Mouse (Mus musculus) B cell, adult 2 months (primary cell): ENCODE results near the gene Kif26b.

Experiments used
- DNase-seq, 2 experiments: peaks; one replicate each; pipeline ENCODE4 v3.0.0; 2022

The Kif26b gene

DNA sequence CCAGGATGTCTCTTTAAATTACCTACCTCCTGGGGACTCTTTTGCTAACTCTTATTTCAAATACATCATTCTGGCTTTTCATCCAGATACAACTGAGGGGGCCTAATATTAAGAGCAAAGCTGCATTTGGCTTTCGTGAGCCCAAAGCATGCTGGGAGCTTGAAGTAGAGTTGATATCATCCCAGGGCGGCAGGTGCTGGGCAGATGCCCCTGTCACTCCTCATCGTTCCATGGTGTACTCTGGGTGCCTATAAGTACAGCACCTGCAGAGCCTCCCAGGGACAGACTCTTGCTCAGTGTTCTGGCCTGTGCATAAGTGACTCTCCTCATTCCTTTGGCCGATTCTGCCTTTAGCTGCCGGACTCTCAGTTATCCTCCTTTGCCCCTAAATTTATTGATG, 13.5 kb downstream of the Kif26b start:
- no peak for DNase-seq

DNA sequence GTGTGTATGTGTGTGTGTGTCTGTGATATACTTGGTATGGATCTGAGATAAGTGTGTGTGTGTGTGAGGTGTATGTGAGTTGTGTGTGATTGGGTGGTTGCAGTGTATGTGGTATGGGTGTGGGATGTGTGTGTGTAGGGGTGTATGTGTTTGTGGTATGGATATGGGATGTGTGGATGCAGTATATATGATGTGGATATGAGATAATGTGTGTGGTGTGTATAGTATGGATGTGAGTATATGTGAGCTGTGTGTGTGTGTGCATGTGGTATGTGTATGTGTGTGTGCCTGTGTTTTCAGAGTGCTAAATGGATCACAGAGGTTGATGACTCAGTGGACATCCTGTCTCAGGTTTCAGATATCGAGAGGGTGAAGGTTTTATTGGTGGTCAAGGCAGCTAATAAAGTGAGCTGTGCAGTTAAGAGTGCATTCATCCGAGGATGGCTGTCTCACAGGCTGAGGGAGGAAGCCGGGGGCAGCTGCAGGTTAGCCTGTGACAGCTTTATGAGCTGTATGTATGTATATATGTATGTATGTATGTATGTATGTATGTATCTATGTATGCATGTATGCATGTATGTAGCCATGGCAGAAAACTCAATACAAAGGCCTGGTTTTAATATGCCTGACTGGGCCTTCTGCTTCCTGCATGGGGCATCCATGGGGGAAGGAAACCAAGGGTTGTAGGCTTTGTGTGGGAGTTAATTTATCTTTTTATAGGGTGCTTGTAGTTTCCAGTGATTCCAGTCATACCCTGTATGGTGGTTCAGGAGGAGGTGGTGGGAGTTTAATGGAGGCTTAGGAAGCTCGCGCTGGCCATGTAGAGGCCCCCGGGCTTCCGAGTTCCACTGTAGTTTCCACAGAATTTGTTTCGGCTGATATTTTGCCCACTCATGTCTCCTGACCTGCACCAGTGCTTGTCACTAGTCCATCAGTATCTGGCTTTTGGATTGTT, 14.3 kb downstream of the Kif26b start:
- DNase-seq: no peak

DNA sequence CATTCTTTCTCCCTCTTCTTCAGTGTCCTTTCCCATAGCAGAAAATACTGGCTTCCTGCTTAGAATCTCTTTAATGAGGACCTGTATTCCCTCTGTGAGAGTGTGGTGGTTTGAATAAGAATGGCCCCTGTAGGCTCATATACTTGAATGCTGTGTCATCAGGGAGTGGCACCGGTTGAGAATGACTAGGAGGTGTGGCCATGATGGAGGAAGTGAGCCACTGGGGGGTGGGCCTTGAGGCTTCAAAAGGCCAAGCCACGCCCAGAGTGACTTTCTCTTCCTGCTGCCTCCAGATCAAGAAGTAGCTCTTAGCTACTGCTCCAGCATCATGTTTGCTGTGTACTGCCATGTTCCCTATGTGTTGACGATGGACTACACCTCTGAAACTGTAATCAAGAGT, 15.7 kb downstream of the Kif26b start:
- no peak for DNase-seq

DNA sequence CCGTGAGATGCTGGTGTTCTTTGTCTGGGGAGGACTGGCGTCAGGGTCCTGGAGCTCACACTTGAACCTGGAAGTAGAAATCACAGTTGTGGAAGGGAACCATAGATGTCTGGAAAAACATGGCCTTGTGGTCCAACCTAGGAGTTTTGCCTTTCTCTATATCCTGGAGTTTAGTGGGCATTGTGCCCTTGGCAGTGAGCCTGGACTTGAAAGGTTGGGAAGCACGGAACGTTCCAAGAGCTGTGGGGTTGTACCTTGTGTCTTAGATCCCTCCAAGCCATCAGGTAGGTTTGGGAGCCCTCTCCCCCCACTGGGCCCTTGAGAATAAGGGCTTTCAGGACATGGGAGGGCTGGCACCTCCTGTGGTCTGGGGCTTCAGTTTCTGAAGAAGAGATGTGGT, 20.7 kb downstream of the Kif26b start:
- no peak for DNase-seq

DNA sequence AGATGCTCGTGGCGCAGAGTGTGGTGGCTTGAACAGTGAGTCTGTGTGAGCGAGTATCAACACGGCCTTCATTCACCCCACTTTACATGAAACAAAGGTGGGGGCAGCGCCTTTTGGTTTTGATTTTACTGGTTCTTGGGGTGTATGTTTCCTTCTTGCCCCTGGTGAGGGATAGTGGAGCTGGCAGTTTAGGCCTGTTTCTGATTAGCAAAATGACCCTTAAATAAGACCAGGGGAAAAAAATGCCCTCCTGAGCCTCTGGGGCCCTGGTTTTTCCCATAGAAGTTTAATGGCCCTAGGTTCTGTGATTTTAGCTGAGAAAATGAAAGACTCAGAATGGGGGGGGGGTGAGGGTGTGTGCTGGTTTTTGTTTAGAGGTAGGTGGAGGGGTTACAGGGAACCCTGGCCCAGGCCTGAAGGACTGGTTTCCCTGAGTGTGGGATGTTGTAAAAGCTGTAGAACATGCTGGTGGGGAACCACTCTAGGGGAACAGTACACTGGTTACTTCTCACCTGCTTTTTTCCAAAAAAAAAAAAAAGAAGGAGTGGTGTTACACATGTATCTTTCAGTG, 21.6 kb downstream of the Kif26b start:
- no peak for DNase-seq

DNA sequence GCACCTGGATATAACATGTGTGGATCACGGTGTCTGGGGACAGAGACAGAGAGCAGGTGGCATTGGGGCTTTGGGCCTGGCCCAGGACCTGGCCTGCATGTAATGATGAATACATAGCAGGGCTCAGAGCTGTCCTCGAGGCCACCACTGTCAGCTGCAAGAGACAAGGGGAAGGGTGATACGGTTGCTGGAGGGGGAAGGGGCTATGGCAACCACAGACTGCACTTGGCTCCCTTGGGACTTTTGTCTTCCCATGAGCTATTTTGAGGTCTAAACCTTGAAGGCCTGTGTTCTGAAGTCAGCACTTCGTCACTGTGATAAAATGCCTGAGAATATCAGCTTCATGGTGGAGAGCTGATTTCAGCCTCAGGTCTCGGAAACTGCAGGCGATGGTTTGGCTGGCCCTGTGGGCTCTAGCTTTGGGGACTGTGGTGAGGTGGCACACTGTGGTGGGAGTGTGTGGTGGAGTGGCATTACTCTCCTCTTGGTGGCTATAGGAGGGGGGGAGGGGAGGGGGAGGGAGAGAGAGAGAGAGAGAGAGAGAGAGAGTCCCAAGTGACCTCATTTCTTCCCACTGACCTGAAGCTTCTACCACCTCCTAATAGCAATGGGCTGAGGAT, 23.5 kb downstream of the Kif26b start:
- DNase-seq: no peak

GRCm38 (mm10) chr1:178552898-178553284, 24.0 kb downstream of the Kif26b start:
- DNase-seq: no peak

DNA sequence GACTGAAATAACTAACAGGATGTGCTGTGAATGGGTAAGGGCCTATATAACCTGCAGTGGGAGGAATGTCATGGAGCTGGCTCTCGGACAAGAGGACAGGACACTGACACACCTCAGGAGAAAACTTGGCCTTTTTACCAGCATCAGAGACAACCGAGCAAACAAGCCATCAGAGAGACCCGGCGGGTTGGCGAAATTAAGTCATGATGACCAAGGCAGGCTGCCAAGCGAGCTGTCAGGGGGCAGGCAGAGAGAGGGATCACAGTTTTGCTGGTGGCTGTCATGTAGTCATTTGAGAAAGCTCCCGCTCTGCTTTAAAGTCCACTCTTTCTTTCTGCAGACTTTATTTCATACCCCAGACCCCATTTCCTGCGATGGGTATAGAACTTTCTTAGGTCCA, 27.3 kb downstream of the Kif26b start:
- DNase-seq: no peak

GRCm38 (mm10) chr1:178560043-178560442, 31.1 kb downstream of the Kif26b start:
- no peak for DNase-seq

- DNase-seq: no peak
Measured at GRCm38 (mm10) chr1:178563834-178564233, 34.9 kb downstream of the Kif26b start.

DNA sequence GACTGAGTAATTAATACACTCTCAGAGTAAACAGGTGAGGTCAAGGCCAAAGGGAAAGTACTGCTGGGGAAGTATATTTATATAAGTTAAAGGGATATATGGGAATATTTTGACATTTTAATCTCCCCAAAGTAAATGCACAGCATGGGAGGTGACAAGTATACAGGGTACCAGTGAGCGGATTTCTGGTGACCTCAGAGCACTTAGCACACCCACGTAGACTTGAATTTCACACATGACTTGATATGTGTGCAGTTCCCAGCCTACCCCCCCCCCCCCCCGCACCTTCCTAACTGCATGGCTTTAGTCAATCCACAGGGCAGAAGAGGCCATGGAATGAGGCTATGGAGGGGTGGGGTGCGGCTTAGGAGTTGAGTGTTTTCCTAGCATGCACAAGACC, 35.9 kb downstream of the Kif26b start:
- no peak for DNase-seq

GRCm38 (mm10) chr1:178568551-178569545, 39.9 kb downstream of the Kif26b start:
- DNase-seq: no peak

- DNase-seq: no peak
Measured at GRCm38 (mm10) chr1:178571009-178571408, 42.1 kb downstream of the Kif26b start.

GRCm38 (mm10) chr1:178571885-178572444, 43.0 kb downstream of the Kif26b start:
- no peak for DNase-seq

DNA sequence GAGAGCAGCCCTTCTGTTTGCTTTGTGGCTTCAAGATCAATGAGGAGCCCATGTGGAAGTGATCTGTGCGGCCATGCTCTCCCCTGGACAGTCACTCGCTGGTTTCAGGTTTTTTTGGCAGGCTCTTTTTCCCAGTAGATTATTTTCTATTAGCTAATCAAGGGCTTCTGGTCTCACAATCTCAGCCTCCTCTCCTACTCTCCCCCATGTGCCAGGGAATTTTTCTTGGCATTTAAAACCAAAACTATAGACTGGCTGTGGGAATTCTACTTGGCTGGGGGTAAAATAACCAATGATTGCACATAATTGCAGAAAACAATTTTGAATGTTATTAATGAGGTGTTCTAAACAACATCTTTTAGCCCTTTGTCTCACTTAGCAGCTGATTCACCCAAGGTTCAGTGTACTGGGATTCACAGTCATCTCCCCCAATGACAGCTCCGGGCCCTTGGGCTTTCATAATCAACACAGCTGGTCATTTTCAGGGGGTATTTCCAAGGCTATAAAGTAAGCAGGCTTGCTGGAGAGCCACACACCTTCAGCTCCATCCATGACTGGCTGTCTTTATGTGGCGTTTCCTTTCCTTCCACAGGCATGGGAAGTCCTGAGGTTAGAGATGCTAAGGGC, 44.6 kb downstream of the Kif26b start:
- no peak for DNase-seq

GRCm38 (mm10) chr1:178575706-178576105, 46.8 kb downstream of the Kif26b start:
- no peak for DNase-seq

DNA sequence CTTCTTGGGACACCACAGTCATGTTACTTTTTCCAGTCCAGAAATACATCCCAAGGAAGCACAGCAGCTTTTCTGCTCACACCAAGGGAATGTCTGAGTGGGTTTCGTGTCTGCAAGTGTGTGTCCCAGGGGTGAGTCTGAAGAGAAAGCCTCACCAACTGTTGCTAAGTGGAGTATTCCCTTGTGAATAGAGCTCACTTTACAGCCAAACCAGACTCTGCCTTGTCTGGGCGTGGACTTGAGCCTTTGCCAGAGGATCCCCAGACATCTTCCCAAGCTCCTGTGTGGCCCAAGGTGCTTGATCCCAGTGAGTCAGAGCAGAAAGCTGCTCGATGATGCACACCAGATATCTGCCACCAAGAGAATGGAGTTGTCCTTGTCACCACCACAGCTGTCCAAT, 48.0 kb downstream of the Kif26b start:
- DNase-seq: no peak

DNA sequence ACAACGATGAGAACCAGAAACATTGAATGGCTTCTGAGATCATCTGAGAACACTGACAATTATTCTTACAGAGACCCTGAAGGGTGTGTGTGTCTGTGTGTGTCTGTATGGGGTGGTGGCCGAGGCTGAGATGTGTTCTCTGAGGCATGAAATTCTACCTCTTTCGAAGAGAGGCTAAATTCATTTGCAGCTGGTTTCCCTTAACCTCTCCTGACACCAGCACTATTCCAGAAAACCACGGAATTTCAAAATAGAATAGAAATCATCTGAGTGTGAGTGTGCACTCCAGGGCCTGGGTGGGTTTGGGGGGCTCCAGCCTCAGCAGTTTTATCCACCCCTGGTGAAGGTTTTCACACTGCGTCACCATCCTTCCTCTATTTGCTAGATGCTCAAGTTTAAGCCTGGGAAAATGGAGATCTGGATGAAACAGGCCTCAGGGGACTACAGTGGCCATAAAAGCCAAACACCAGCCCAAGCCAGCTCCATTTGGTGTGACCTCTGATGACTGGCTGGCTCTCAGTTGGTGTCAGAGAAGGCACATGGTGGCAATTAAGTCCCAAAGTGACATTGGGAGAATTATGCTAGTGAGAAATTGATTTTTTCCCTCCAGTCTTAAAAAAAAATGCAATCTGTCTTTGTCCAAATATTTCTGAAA, 56.6 kb downstream of the Kif26b start:
- DNase-seq: no peak

GRCm38 (mm10) chr1:178590229-178591171, 61.6 kb downstream of the Kif26b start:
- no peak for DNase-seq

- no peak for DNase-seq
Measured at GRCm38 (mm10) chr1:178597113-178597512, 68.2 kb downstream of the Kif26b start.
